Mouse (Mus musculus) cerebral cortex, adult 2 months (tissue): ENCODE data around the gene Pcbd2.

Experiments used
- WGBS: fragments of 180-500 bp; shearing (Covaris S2); methylation state at CpG from one replicate; pipeline ENCODE4 v1.1.7; 2018; 5-methylcytosine and 5-hydroxymethylcytosine counted together

The Pcbd2 gene

DNA sequence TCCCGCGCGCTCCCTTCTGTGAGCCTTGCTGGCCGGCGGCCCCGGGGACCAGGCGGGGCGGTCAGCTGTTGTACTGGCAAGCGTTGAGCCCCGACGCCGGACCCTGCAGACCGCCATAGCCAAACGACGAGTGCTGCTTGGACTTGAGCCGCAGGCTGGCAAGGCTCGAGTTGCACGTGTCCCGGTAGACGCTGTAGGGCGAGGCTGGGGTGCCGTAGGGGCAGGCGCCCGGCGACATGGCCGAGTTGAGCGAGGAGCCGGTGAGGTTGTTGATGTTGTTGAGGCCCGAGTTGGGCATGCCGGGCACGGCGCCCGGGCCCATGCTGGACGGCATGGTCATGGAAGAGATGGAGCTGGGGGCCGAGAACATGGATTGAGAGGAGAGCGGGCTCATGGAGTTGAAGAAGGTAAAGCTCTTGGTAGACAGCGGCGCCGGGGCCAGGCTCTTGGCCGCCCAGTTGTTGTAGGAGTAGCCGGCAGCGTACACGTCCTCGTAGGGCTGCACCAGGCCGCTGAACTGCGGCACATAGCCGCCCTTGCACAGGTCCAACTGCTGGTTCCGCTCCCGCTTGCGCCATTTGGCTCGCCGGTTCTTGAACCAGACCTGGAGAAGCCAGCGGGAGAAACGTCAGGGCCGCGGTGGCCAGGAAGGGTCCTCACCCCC, 99.0 kb downstream of the Pcbd2 start:
- 2% methylated on average over 56 of the region's 56 CpGs for WGBS
